Mouse (Mus musculus) Patski (cell line): ENCODE measurements around the gene Myo1a. TPM values are rescaled to one million over a fixed set of nuclear protein-coding genes. Genes with fewer than 3 reads are reported as not detected.

ENCODE experiments used
- ATAC-seq: fragments of 100-300 bp; one replicate; pipeline ENCODE4 v1.8.0; 2021
- CTCF ChIA-PET: fragments of 350-600 bp; sonication (Branson Sonifier 250); formaldehyde crosslinking; loops from one replicate; lab custom pipeline; 2022; ENCODE audit warnings: inconsistent platforms; lab: Charles Lee
- POLR2A ChIA-PET: fragments of 350-600 bp; sonication (Branson Sonifier 250); formaldehyde crosslinking; loops from one replicate; lab custom pipeline; 2022; ENCODE audit warnings: antibody characterized with exemption, inconsistent platforms; lab: Charles Lee
- DNase-seq: peaks from one replicate; pipeline ENCODE4 v3.0.0-alpha.2; 2011; ENCODE audit warnings: low read depth, low spot score
- H3K27me3 ChIP-seq: fragments of 371-371 bp; one replicate; pipeline ENCODE4 v1.5.1; 2021
- CTCF ChIP-seq: fragments of 100-300 bp; IDR thresholded peaks from one replicate; pipeline ENCODE4 v1.5.1; 2021
- in situ Hi-C: fragments of 300-500 bp; cut with MboI; formaldehyde crosslinking; loops from 3 replicates; pipeline ENCODE4 v1.11.1; 2018; ENCODE audit warnings: low pct_unique_long_range_greater_than_20kb, mixed read lengths
- polyA plus RNA-seq: library from polyadenylated mRNA; unstranded; gene quantifications from one replicate; pipeline ENCODE4 v1.2.3, GENCODE M21; 2021

Myo1a gene
- polyA plus RNA-seq, 1 experiment from 2014 or later = 0.17 TPM

- DNase-seq (no peak), ATAC-seq (no peak)
- CTCF ChIA-PET = interaction anchor here (1.0 to 2.6 kb wide), 2 partner anchors 199 kb away, joined by 3 to 19 read pairs; no protein-coding TSS in a partner anchor
- POLR2A ChIA-PET = interaction anchor here (0.5 kb wide), 1 partner anchor 270 kb away, joined by 6 read pairs; no protein-coding TSS in a partner anchor
- no peaks in the 10 kb centered on the region for H3K27me3 ChIP-seq
- TF ChIP-seq CTCF = no peak
- in situ Hi-C loops = loop anchor here (5.0 to 10.0 kb wide), 3 partner anchors 50 to 268 kb away; partner anchors contain the start of genes Hsd17b6 and Stat6
Measured at GRCm38 (mm10) chr10:127736916-127737315, 31.9 kb downstream of the Myo1a start.

- ChIA-PET POLR2A (interaction anchor here (0.5 kb wide), 1 partner anchor 12 kb away, joined by 5 read pairs; no protein-coding TSS in a partner anchor), CTCF (interaction anchor here (1.1 to 2.6 kb wide), 2 partner anchors 31 to 198 kb away, joined by 3 to 19 read pairs; no protein-coding TSS in a partner anchor)
- TF ChIP-seq CTCF = no peak
- no peaks in the 10 kb centered on the region for H3K27me3 ChIP-seq
- no peak for ATAC-seq
- no peak for DNase-seq
- in situ Hi-C loops = loop anchor here (5.0 to 10.0 kb wide), 3 partner anchors 50 to 267 kb away; partner anchors contain the start of genes Hsd17b6 and Stat6
Measured at GRCm38 (mm10) chr10:127737552-127737951, 32.6 kb downstream of the Myo1a start.

- ATAC-seq (no peak), DNase-seq (no peak)
- ChIA-PET CTCF (interaction anchor here (0.7 to 2.6 kb wide), 6 partner anchors 11 to 198 kb away, joined by 3 to 19 read pairs (median 3); no protein-coding TSS in a partner anchor), POLR2A (interaction anchor here (0.6 to 1.0 kb wide), 2 partner anchors 96 to 116 kb away, joined by 3 read pairs; no protein-coding TSS in a partner anchor)
- in situ Hi-C loops = loop anchor here (5.0 to 10.0 kb wide), 3 partner anchors 51 to 266 kb away; partner anchors contain the start of genes Hsd17b6 and Stat6
- no peaks in the 10 kb centered on the region for H3K27me3 ChIP-seq
- TF ChIP-seq CTCF = no peak
Measured at GRCm38 (mm10) chr10:127738151-127738882, 33.3 kb downstream of the Myo1a start.

- no peaks in the 10 kb centered on the region for H3K27me3 ChIP-seq
- in situ Hi-C loops = loop anchor here (5.0 to 10.0 kb wide), 3 partner anchors 52 to 266 kb away; partner anchors contain the start of genes Hsd17b6 and Stat6
- TF ChIP-seq CTCF = no peak
- DNase-seq = no peak
- ChIA-PET POLR2A (interaction anchor here (0.6 kb wide), 2 partner anchors 97 to 258 kb away, joined by 3 to 14 read pairs; no protein-coding TSS in a partner anchor), CTCF (interaction anchor here (0.7 to 2.6 kb wide), 5 partner anchors 12 to 197 kb away, joined by 3 to 19 read pairs (median 3); no protein-coding TSS in a partner anchor)
- ATAC-seq = peak; percentile 83
Measured at GRCm38 (mm10) chr10:127739083-127739660, 34.2 kb downstream of the Myo1a start, which contains the start of gene Zbtb39. Zbtb39 (plus strand) TSS chr10:127739538.

- no peak for DNase-seq
- no peak for TF ChIP-seq CTCF
- in situ Hi-C loops = loop anchor here (5.0 to 10.0 kb wide), 4 partner anchors 52 to 265 kb away; partner anchors contain the start of genes Hsd17b6 and Stat6
- H3K27me3 ChIP-seq = no peaks in the 10 kb centered on the region
- peak; percentile 29 for ATAC-seq
- ChIA-PET POLR2A (interaction anchor here (0.6 kb wide), 1 partner anchor 257 kb away, joined by 14 read pairs; no protein-coding TSS in a partner anchor), CTCF (interaction anchor here (1.1 to 2.6 kb wide), 3 partner anchors 13 to 198 kb away, joined by 3 to 19 read pairs (median 8); no protein-coding TSS in a partner anchor)
Measured at GRCm38 (mm10) chr10:127739661-127740161, 34.7 kb downstream of the Myo1a start.

- H3K27me3 ChIP-seq = no peaks in the 10 kb centered on the region
- ChIA-PET CTCF (interaction anchor here (0.6 to 0.9 kb wide), 3 partner anchors 11 to 242 kb away, joined by 3 read pairs; no protein-coding TSS in a partner anchor), POLR2A (no interaction called here)
- DNase-seq (no peak), ATAC-seq (peak; percentile 42)
- TF ChIP-seq CTCF = no peak
- in situ Hi-C loops = loop anchor here (5.0 kb wide), 1 partner anchor 193 kb away; no protein-coding TSS in a partner anchor
Measured at GRCm38 (mm10) chr10:127744661-127745060, 39.7 kb downstream of the Myo1a start.

GRCm38 (mm10) chr10:127745886-127746285 is 40.9 kb downstream of the Myo1a start:
- ChIA-PET CTCF (interaction anchor here (1.0 kb wide), 1 partner anchor 22 kb away, joined by 3 read pairs; no protein-coding TSS in a partner anchor), POLR2A (interaction anchor here (0.7 kb wide), 1 partner anchor 605 kb away, joined by 9 read pairs; no protein-coding TSS in a partner anchor)
- ATAC-seq = no peak

GRCm38 (mm10) chr10:127747254-127747653 is 42.3 kb downstream of the Myo1a start:
- no peak for DNase-seq
- H3K27me3 ChIP-seq = no peaks in the 10 kb centered on the region
- POLR2A ChIA-PET = no interaction called here
- no peak for TF ChIP-seq CTCF
- CTCF ChIA-PET = interaction anchor here (1.0 kb wide), 1 partner anchor 20 kb away, joined by 3 read pairs; no protein-coding TSS in a partner anchor
- no peak for ATAC-seq
- in situ Hi-C loops = no loop called here

More at GRCm38 (mm10) chr10:127745886-127746285, 40.9 kb downstream of the Myo1a start:
- in situ Hi-C loops = no loop called here
- H3K27me3 ChIP-seq = no peaks in the 10 kb centered on the region
- DNase-seq = no peak
- no peak for TF ChIP-seq CTCF

GRCm38 (mm10) chr10:127748847-127749612 is 44.1 kb downstream of the Myo1a start:
- CTCF ChIA-PET = interaction anchor here (1.0 kb wide), 1 partner anchor 197 kb away, joined by 3 read pairs; no protein-coding TSS in a partner anchor
- in situ Hi-C loops = no loop called here
- no peak for TF ChIP-seq CTCF
- POLR2A ChIA-PET = no interaction called here
- DNase-seq = no peak
- no peak for ATAC-seq
- no peaks in the 10 kb centered on the region for H3K27me3 ChIP-seq
